In the genomic region with DNA sequence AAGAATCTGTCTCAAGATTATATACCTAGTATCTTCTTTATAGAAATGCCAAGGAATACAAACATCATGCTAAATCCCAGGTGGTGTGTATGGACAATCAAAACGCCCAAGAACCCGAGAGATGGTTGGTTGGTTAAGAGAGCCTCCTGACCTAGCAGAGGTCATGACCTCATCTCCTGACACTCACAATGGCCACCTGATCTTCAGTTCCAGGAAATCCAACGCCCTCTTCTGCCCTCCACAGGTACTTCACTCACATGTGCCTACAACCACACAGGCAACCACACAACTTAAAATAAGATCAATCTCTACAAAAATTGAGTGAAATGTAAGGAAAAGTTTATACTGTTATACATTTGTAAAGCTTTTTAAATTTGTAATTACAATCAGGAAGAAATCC, we compare ENCODE assay signal across 16 mouse cellular contexts.
"Had no signal": no experiment of that assay in that cellular context is flagged by ENCODE, and none has a peak within 500 bp of the region (broad histone marks: within the 10 kb centered on the region; RNA-seq: fewer than 3 reads in every experiment).

No protein-coding gene starts in this region.

- H3K4me3 ChIP-seq: liver, embryonic 13.5 days; neural tube, embryonic 12.5 days; stomach, embryonic 15.5 days had no signal

- H3K9ac ChIP-seq: liver, embryonic 13.5 days; neural tube, embryonic 12.5 days; stomach, embryonic 15.5 days had no signal

- DNase-seq: kidney, adult 2 months; kidney, postnatal 10 days; kidney, postnatal 36 days; layer of hippocampus, adult 9-11 months; liver, embryonic 13.5 days; lung, adult 2 months; lung, postnatal 14 days; lung, postnatal 4 days; midbrain, embryonic 14.5 days; retina, postnatal 1 day; right cerebral cortex, postnatal 25 days; spleen, adult 18-20 months; thymus, postnatal 25 days had no signal

- H3K27ac ChIP-seq: liver, embryonic 13.5 days; neural tube, embryonic 12.5 days; stomach, embryonic 15.5 days had no signal

- H3K27me3 ChIP-seq: liver, embryonic 13.5 days; neural tube, embryonic 12.5 days; stomach, embryonic 15.5 days had no signal

- H3K9me3 ChIP-seq: liver, embryonic 13.5 days; neural tube, embryonic 12.5 days; stomach, embryonic 15.5 days had no signal

- H3K36me3 ChIP-seq: liver, embryonic 13.5 days; neural tube, embryonic 12.5 days; stomach, embryonic 15.5 days had no signal

- H3K4me2 ChIP-seq: liver, embryonic 13.5 days; midbrain, embryonic 11.5 days; neural tube, embryonic 12.5 days; stomach, embryonic 15.5 days had no signal

- H3K4me1 ChIP-seq: neural tube, embryonic 12.5 days; stomach, embryonic 15.5 days had no signal
